Mouse (Mus musculus) midbrain, embryonic 14.5 days (tissue): ENCODE data around the gene Stip1. TPM values are rescaled to one million over a fixed set of nuclear protein-coding genes. Genes with fewer than 3 reads are reported as not detected.
"Not testable (repeated sequence)": the region's sequence is repeated elsewhere in the genome, so short reads cannot be mapped to it uniquely, and the experiment has no call there.

Experiments
- ATAC-seq: fragments of 200-750 bp; cut with Nextera tagmentation; 2 replicates; pipeline ENCODE4 v1.8.0; 2017; ENCODE audit warnings: moderate number of reproducible peaks, moderate library complexity; ENCODE audit not compliant: low FRiP score, low TSS enrichment
- DNase-seq: peaks from one replicate; pipeline ENCODE4 v3.0.0-alpha.2; 2015
- H3K27ac ChIP-seq: fragments of 300-500 bp; sonication (generic); replicated peaks from 2 replicates; pipeline ENCODE4 v1.5.1; 2014; ENCODE audit warnings: mild to moderate bottlenecking, low read depth, low read length, moderate library complexity
- H3K27me3 ChIP-seq: fragments of 300-500 bp; sonication (generic); 2 replicates; pipeline ENCODE4 v1.6.1; 2014; ENCODE audit warnings: low read length, control low read depth, mixed read lengths; ENCODE audit not compliant: control insufficient read depth, insufficient read depth
- H3K36me3 ChIP-seq: fragments of 300-500 bp; sonication (generic); 2 replicates; pipeline ENCODE4 v1.6.1; 2014; ENCODE audit warnings: low read length, control low read depth; ENCODE audit not compliant: control insufficient read depth, insufficient read depth
- H3K4me1 ChIP-seq: fragments of 300-500 bp; sonication (generic); 2 replicates; pipeline ENCODE4 v1.6.1; 2014; ENCODE audit warnings: mild to moderate bottlenecking, antibody characterized with exemption, low read length, control low read depth; ENCODE audit not compliant: control insufficient read depth, insufficient read depth
- H3K4me2 ChIP-seq: fragments of 300-500 bp; sonication (generic); 2 replicates; pipeline ENCODE4 v1.6.1; 2014; ENCODE audit warnings: mild to moderate bottlenecking, low read length, moderate library complexity
- H3K4me3 ChIP-seq: fragments of 300-500 bp; sonication (generic); replicated peaks from 2 replicates; pipeline ENCODE4 v1.5.1; 2014; ENCODE audit warnings: low read depth, low read length
- H3K9ac ChIP-seq: fragments of 300-500 bp; sonication (generic); replicated peaks from 2 replicates; pipeline ENCODE4 v1.6.1; 2014; ENCODE audit warnings: mild to moderate bottlenecking, low read length, moderate library complexity
- H3K9me3 ChIP-seq: fragments of 300-500 bp; sonication (generic); 2 replicates; pipeline ENCODE4 v1.6.1; 2016; ENCODE audit warnings: low read length, control low read depth, mixed read lengths; ENCODE audit not compliant: control insufficient read depth
- WGBS: fragments of 180-500 bp; shearing (Covaris S2); extraction: QIAGEN DNeasy Blood & Tissue Kit; methylation state at CpG from one replicate; pipeline ENCODE4 v1.1.7; 2014; 5-methylcytosine and 5-hydroxymethylcytosine counted together
- polyA plus RNA-seq: library from polyadenylated mRNA; unstranded; fragments of >200 nt; fragmentation: Nextera tagmentation; extraction: Ambion mirVana; gene quantifications from 2 replicates; pipeline ENCODE4 v1.2.1, GENCODE M21; 2014

Gene Stip1
- polyA plus RNA-seq, 1 experiment from 2014 or later: 217 TPM

DNA sequence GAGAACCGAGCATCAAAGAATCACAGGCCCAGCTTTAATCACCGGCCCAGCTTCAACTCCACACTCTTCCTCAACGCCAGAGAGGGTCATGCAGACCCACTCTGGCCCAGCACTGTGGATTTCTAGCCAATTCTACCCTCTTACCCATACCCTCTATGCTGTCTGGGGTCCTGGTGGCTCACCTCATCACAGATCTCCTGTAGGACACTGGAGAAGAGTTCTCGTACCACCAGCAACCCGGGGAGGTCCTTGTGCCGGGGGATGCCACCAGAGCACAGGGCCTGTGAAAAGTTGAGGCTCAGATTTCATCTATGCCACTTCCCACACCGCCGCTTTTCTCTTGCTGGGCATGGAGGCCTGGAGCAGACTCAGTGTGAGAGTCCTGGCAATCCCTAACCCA, 45.3 kb downstream of the Stip1 start:
- Histone ChIP-seq H3K27me3 (no peaks in the 10 kb centered on the region), H3K4me3 (no peak overlapping the region), H3K4me2 (peak overlapping the region; percentile 87; the same call in 1 of the 2 replicates), H3K36me3 (peaks cover 13% of the 10 kb centered on the region), H3K9ac (no peak overlapping the region), H3K27ac (no peak overlapping the region), H3K9me3 (no peaks in the 10 kb centered on the region), H3K4me1 (peaks cover 34% of the 10 kb centered on the region)
- 85% methylated on average over 8 of the region's 8 CpGs for WGBS
- DNase-seq: no peak
- ATAC-seq: no peak

DNA sequence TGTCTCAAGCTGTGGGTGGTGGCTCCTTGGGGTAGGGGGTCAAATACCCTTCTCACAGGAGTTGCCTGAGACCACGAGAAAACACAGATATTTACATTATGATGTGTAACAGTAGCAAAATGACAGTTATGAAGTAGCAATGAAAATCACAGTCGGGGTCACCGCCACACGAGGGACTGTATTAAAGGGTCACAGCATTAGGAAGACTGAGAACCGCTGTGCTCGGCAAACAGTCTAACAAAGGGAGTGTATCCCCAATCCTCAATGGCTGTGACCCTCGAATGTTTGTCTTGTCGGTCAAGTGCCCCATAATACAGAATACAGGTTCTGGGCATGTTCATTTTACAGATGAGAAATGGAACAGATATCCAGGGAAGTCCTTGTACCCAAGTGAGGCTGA, 45.8 kb downstream of the Stip1 start:
- H3K27me3 ChIP-seq: no peaks in the 10 kb centered on the region

DNA sequence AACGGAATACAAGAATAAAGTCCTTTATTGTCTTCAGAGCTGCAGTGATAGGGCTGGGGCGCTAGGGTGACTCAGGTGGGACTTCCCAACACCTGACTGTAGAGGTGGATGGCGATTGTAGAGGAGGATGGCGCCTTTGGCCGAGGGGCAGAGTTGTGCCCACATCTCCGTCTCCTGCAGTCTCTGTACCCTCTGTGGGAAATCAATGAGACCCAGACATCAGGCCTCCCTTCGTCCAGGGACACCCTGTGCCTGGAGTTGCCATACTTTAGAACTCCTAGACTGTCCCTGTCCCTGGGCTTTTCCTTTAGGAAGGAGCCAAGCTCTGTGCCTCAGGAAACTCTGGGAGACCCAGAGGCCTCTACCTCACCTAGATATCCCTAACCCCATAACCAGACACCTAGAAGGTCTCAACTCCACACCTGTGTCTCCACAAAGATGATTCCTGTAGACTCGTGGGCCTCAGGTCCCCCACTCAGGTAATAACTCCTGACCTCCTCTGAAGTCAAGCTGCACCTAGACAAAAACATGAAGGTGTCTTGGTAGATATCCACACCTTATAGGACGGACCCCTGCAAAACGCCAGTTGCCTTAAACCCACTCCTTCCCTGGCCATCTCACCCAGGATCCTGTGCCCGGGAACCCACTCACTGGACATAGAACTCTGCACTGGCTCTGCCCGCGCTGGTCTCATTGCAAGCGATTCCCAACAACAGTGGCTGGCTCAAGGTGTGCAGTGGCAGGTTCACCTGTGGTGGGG, 46.6 kb downstream of the Stip1 start:
- DNase-seq (no peak), ATAC-seq (no peak)
- Histone ChIP-seq H3K27ac (peak overlapping the region; percentile 32), H3K36me3 (0 out of 2 replicates have a peak, but pooled peaks cover under 1% of the 10 kb centered on the region), H3K27me3 (no peaks in the 10 kb centered on the region), H3K9me3 (no peaks in the 10 kb centered on the region), H3K4me1 (peaks cover 36% of the 10 kb centered on the region), H3K4me3 (peak overlapping the region; percentile 50), H3K9ac (peak overlapping the region; percentile 70), H3K4me2 (peak overlapping the region; percentile 89)
- WGBS: 61% methylated on average over 14 of the region's 14 CpGs

More for the DNA sequence above, 45.8 kb downstream of the Stip1 start:
- H3K4me1 ChIP-seq: peaks cover 34% of the 10 kb centered on the region
- no peak overlapping the region for H3K9ac ChIP-seq
- 88% methylated on average over 8 of the region's 8 CpGs for WGBS
- H3K9me3 ChIP-seq: no peaks in the 10 kb centered on the region
- no peak for DNase-seq
- no peak overlapping the region for H3K4me3 ChIP-seq
- H3K27ac ChIP-seq: no peak overlapping the region
- ATAC-seq: no peak
- H3K4me2 ChIP-seq: no peak overlapping the region; the same call in 1 of the 2 replicates
- H3K36me3 ChIP-seq: peaks cover 8% of the 10 kb centered on the region

DNA sequence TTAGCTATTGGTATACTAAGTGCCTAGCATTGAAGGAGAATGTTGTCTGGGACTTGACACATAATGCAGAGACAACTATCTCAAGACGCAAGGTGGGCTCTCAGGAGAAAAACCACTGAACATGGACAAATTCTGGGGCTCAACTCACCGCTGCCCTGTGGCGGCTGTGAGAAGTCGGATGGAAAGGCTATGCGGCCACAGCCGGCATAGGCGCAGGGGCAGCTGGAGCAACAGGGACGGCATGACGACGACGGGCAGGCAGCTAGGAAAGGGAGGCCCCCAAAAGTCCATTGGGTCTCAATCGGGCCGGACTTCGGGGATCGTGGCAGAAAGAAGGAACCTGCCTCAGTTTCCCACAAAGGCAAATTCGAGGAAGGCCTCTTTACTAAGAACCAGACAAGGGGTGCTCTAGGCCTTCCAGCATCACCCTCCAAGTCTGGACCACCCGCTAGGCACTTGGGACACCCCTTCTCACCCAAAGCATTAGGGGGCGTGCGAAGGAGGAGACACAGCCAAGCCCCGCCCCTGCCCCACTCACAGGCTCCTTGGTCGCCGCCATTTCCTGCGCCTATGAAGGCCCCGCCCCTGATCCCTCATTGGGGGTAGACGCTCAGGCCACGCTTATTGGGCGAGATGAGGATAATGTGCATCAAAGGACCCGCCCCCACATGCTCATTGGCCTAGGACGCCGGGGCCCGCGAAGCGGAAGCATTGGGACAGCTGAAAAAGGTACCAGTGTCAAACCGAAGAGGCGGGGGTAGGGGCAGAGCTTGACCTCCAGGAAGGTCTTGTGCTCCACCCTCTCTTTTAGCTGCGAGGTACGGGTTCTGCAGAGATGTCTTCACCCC, 47.5 kb downstream of the Stip1 start, which contains the start of gene Dnajc4:
TSS of gene Dnajc4 (minus strand) at position 562 of the 848 bp plus-strand sequence.
- H3K9me3 ChIP-seq: no peaks in the 10 kb centered on the region
- peak within 1 kb of the TSS; percentile 89 for H3K4me2 ChIP-seq
- H3K36me3 ChIP-seq: no peaks in the 10 kb centered on the region
- peaks cover 40% of the 10 kb centered on the region for H3K4me1 ChIP-seq
- peak within 1 kb of the TSS; percentile 32 for H3K27ac ChIP-seq
- H3K9ac ChIP-seq: peak within 1 kb of the TSS; percentile 70
- DNase-seq (peak; percentile 98), ATAC-seq (peak; percentile 94)
- H3K4me3 ChIP-seq: peak within 1 kb of the TSS; percentile 50
- no peaks in the 10 kb centered on the region for H3K27me3 ChIP-seq
- WGBS: 1% methylated on average over 37 of the region's 37 CpGs

DNA sequence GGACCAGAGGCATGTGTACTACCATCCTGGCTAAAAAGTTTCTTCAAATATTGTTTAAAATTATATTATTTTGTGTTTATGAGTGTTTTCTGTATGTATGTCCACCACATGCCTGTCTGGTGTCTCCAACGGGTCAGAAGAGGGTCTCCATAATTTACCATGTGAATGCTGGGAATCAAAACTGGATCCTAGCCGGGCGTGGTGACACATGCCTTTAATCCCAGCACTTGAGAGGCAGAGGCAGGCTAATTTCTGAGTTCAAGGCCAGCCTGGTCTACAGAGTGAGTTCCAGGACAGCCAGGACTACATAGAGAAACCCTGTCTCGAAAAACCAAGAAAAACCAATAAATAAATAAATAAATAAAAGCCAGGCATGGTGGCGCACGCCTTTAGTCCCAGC, 48.6 kb downstream of the Stip1 start:
- not testable (repeated sequence) for H3K4me3 ChIP-seq, H3K27ac ChIP-seq, H3K36me3 ChIP-seq, ATAC-seq, H3K27me3 ChIP-seq, H3K4me2 ChIP-seq, DNase-seq, H3K9ac ChIP-seq, H3K9me3 ChIP-seq
- 92% methylated on average over 6 of the region's 6 CpGs for WGBS
- peaks cover 40% of the 10 kb centered on the region for H3K4me1 ChIP-seq

DNA sequence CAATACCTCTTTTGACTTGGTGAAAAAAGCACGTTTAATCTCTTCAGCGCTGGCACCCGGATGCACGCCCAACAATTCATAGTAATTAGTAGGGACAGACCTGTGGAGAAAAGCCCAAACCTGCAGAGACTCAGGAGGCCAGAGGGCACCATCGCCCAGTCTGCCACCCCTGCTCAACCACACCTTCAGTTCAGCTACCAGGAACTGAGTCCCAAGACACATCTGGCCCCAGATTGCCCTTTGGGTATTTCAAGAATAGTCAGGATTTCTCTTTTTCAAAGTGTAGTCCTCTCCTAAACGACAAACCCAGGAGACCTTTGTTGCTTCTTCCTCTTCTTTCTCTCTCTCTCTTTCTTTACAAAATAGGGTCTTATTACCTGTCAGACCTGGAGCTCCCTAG, 49.1 kb downstream of the Stip1 start:
- DNase-seq: no peak
- 92% methylated on average over 6 of the region's 6 CpGs for WGBS
- H3K27me3 ChIP-seq: no peaks in the 10 kb centered on the region
- no peaks in the 10 kb centered on the region for H3K36me3 ChIP-seq
- H3K4me3 ChIP-seq: no peak overlapping the region
- no peaks in the 10 kb centered on the region for H3K9me3 ChIP-seq
- H3K4me2 ChIP-seq: no peak overlapping the region
- peaks cover 40% of the 10 kb centered on the region for H3K4me1 ChIP-seq
- no peak overlapping the region for H3K9ac ChIP-seq
- H3K27ac ChIP-seq: no peak overlapping the region
- no peak for ATAC-seq

DNA sequence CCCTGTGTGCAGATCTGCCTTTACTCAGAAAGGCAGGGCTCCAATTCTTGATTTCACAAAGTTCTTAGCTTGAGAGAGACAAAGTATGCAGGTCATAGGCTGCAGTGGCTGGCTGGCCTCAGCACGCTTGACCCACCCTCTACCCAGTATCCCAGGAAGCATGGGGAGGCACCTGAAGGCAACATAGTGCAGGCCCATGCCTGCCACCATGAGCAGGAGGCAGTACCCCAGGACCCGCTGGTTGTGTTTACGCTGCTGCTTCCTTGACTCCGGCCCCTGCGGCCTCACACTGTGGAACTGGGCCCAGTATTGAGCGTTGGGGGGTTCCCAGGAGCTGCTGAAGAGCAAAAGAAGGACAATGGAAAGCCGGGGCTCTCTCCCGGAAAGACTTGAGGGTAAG, 50.5 kb downstream of the Stip1 start:
- DNase-seq: no peak
- Histone ChIP-seq H3K4me3 (no peak overlapping the region), H3K27me3 (no peaks in the 10 kb centered on the region), H3K9me3 (no peaks in the 10 kb centered on the region), H3K4me1 (peaks cover 28% of the 10 kb centered on the region), H3K9ac (no peak overlapping the region; the same call in 1 of the 2 replicates), H3K4me2 (no peak overlapping the region), H3K36me3 (peaks cover 8% of the 10 kb centered on the region), H3K27ac (no peak overlapping the region)
- WGBS: 85% methylated on average over 8 of the region's 8 CpGs
- no peak for ATAC-seq

DNA sequence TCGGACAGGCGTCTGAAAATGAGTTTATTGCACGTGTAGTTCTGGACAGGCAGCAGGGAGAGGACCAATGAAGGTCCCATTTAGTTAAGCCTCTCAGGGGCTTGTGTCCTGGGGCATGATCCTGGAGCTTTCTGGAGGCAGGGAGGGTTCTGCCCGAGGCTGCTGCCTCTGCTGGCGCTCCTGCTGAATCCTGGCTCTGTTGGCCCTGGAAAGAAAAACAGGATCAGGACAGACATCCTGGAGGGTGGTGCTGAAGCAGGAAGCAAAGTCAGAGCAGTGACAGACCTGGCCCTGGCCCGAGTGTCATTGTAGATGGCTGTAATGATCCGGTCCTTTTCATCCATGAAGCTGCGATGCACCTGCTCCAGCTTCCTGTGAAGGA, 51.9 kb downstream of the Stip1 start:
- Histone ChIP-seq H3K4me3 (peak overlapping the region; percentile 65), H3K9me3 (no peaks in the 10 kb centered on the region), H3K27ac (peak overlapping the region; percentile 78), H3K4me2 (peak overlapping the region; percentile 92), H3K9ac (peak overlapping the region; percentile 88), H3K36me3 (peaks cover 13% of the 10 kb centered on the region), H3K4me1 (peaks cover 22% of the 10 kb centered on the region), H3K27me3 (no peaks in the 10 kb centered on the region)
- ATAC-seq: 0 out of 2 replicates have a peak, but pooled peaks have one; percentile 2
- WGBS: 6% methylated on average over 8 of the region's 8 CpGs
- no peak for DNase-seq
